Mouse (Mus musculus): ENCODE results near the gene Dad1. TPM values are rescaled to one million over a fixed set of nuclear protein-coding genes. Genes with fewer than 3 reads are reported as not detected.
"Not testable (repeated sequence)": the region's sequence is repeated elsewhere in the genome, so short reads cannot be mapped to it uniquely, and the experiment has no call there.

The Dad1 gene
- polyA plus RNA-seq, 1 experiment from 2014 or later: 442 TPM

DNA sequence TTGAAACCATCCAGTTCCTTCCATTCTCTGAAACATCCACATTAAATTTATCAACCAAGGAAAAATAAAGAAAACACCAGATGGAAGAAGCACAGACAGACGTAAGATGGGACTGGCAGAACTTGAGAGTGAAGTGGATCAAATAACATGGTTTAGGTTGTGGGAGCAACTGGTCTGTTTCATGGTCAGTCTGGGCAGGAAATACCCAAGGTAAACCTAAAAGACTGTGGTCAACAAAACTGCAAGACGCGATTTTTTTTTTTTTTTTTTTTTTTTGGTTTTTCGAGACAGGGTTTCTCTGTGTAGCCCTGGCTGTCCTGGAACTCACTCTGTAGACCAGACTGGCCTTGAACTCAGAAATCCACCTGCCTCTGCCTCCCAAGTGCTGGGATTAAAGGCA lies 24.1 kb downstream of the Dad1 start:
- not testable (repeated sequence) for H3K9me3 ChIP-seq (ENCODE audit: control insufficient read depth, low read length); H3K9ac ChIP-seq (ENCODE audit: low read length); ATAC-seq (ENCODE audit: insufficient number of reproducible peaks, insufficient read depth, low FRiP score, low read depth); H3K4me2 ChIP-seq (ENCODE audit: low read length); H3K27ac ChIP-seq (replicated peaks in 1 of 2; ENCODE audit: control insufficient read depth in 1 of 2, insufficient read depth in 1 of 2, low read depth in 2 of 2, low read length in 2 of 2); H3K4me3 ChIP-seq (ENCODE audit: control insufficient read depth in 1 of 2, insufficient read depth in 1 of 2, low read depth in 1 of 2, low read length in 2 of 2); H3K36me3 ChIP-seq (ENCODE audit: control insufficient read depth, insufficient read depth, low read length); H3K27me3 ChIP-seq (ENCODE audit: control insufficient read depth, insufficient read depth, low read length)
- 78% methylated on average over 3 of the region's 4 CpGs for WGBS
- H3K4me1 ChIP-seq (ENCODE audit: control insufficient read depth in 2 of 2, insufficient read depth in 2 of 2, low read length in 2 of 2): peaks cover 46 to 57% of the 10 kb centered on the region in 2 experiments

- Histone ChIP-seq H3K9me3 (ENCODE audit: control insufficient read depth, low read length) (no peaks in the 10 kb centered on the region), H3K4me3 (ENCODE audit: control insufficient read depth in 1 of 2, insufficient read depth in 1 of 2, low read depth in 1 of 2, low read length in 2 of 2) (peak overlapping the region; percentile 19 to 37), H3K27me3 (ENCODE audit: control insufficient read depth, insufficient read depth, low read length) (no peaks in the 10 kb centered on the region), H3K9ac (ENCODE audit: low read length) (peak overlapping the region; percentile 62), H3K36me3 (ENCODE audit: control insufficient read depth, insufficient read depth, low read length) (no peaks in the 10 kb centered on the region), H3K4me1 (ENCODE audit: control insufficient read depth in 2 of 2, insufficient read depth in 2 of 2, low read length in 2 of 2) (peaks cover 47 to 56% of the 10 kb centered on the region in 2 experiments), H3K27ac (replicated peaks in 1 of 2; ENCODE audit: control insufficient read depth in 1 of 2, insufficient read depth in 1 of 2, low read depth in 2 of 2, low read length in 2 of 2) (no peak overlapping the region), H3K4me2 (ENCODE audit: low read length) (peak overlapping the region; percentile 69)
- 20% methylated on average over 25 of the region's 25 CpGs for WGBS
- no peak for ATAC-seq (ENCODE audit: insufficient number of reproducible peaks, insufficient read depth, low FRiP score, low read depth)
Measured at GRCm38 (mm10) chr14:54228933-54229713, 24.8 kb downstream of the Dad1 start.

- no peaks in the 10 kb centered on the region for H3K9me3 ChIP-seq (ENCODE audit: control insufficient read depth, low read length)
- ATAC-seq (ENCODE audit: insufficient number of reproducible peaks, insufficient read depth, low FRiP score, low read depth): no peak
- peaks cover 41 to 50% of the 10 kb centered on the region in 2 experiments for H3K4me1 ChIP-seq (ENCODE audit: control insufficient read depth in 2 of 2, insufficient read depth in 2 of 2, low read length in 2 of 2)
- H3K9ac ChIP-seq (ENCODE audit: low read length): peak overlapping the region; percentile 62
- H3K4me3 ChIP-seq (ENCODE audit: control insufficient read depth in 1 of 2, insufficient read depth in 1 of 2, low read depth in 1 of 2, low read length in 2 of 2): peak overlapping the region in 1 of 2 experiments; percentile 37; a peak in 2 of 4 replicates
- peak overlapping the region; percentile 69 for H3K4me2 ChIP-seq (ENCODE audit: low read length)
- no peaks in the 10 kb centered on the region for H3K27me3 ChIP-seq (ENCODE audit: control insufficient read depth, insufficient read depth, low read length)
- no peaks in the 10 kb centered on the region for H3K36me3 ChIP-seq (ENCODE audit: control insufficient read depth, insufficient read depth, low read length)
- 22% methylated on average over 7 of the region's 7 CpGs for WGBS
- 0 out of 4 replicates have a peak overlapping the region, but pooled peaks of 1 of the 2 experiments have one; percentile 27 for H3K27ac ChIP-seq (replicated peaks in 1 of 2; ENCODE audit: control insufficient read depth in 1 of 2, insufficient read depth in 1 of 2, low read depth in 2 of 2, low read length in 2 of 2)
Measured at GRCm38 (mm10) chr14:54228501-54228900, 25.4 kb downstream of the Dad1 start.

DNA sequence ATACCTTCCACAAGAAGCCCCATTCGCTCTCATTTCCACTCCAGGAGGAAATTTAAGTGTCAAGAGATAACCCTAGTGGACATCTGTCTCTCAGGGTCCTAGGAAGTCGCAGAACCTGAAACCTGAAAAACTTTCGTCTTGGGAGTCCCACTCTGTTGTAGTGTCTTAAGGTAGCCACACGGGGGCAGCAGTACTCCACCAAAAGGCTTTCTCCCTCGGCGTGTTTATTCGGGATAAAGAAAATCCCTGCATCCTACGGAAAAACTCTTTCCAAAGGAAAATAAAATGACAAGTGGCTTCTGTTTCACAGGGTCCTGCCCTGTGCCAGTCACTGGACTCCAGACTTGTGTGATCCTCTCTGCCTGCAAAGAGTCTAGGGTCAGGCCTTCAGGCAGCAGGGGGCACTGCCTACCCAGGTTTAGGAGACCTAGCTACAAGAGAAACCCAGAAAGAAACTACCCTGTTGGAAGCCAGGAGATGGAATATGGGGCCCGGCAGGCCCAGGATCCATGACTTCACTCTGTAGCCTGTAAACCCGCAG lies 25.9 kb downstream of the Dad1 start:
- 1% methylated on average over 10 of the region's 10 CpGs for WGBS
- peak overlapping the region; percentile 37 to 47 for H3K4me3 ChIP-seq (ENCODE audit: control insufficient read depth in 1 of 2, insufficient read depth in 1 of 2, low read depth in 1 of 2, low read length in 2 of 2)
- H3K27me3 ChIP-seq (ENCODE audit: control insufficient read depth, insufficient read depth, low read length): no peaks in the 10 kb centered on the region
- peaks cover 37 to 45% of the 10 kb centered on the region in 2 experiments for H3K4me1 ChIP-seq (ENCODE audit: control insufficient read depth in 2 of 2, insufficient read depth in 2 of 2, low read length in 2 of 2)
- peak overlapping the region; percentile 62 for H3K9ac ChIP-seq (ENCODE audit: low read length)
- no peaks in the 10 kb centered on the region for H3K36me3 ChIP-seq (ENCODE audit: control insufficient read depth, insufficient read depth, low read length)
- no peaks in the 10 kb centered on the region for H3K9me3 ChIP-seq (ENCODE audit: control insufficient read depth, low read length)
- H3K27ac ChIP-seq (replicated peaks in 1 of 2; ENCODE audit: control insufficient read depth in 1 of 2, insufficient read depth in 1 of 2, low read depth in 2 of 2, low read length in 2 of 2): peak overlapping the region; percentile 27 to 51; a peak in 2 of 4 replicates
- peak; percentile 52; the same call in 1 of the 2 replicates for ATAC-seq (ENCODE audit: insufficient number of reproducible peaks, insufficient read depth, low FRiP score, low read depth)
- peak overlapping the region; percentile 69 for H3K4me2 ChIP-seq (ENCODE audit: low read length)

GRCm38 (mm10) chr14:54226911-54227811 lies 26.7 kb downstream of the Dad1 start:
- H3K4me3 ChIP-seq (ENCODE audit: control insufficient read depth in 1 of 2, insufficient read depth in 1 of 2, low read depth in 1 of 2, low read length in 2 of 2): peak overlapping the region in 1 of 2 experiments; percentile 37; a peak in 1 of 4 replicates
- H3K4me2 ChIP-seq (ENCODE audit: low read length): peak overlapping the region; percentile 69
- no peaks in the 10 kb centered on the region for H3K36me3 ChIP-seq (ENCODE audit: control insufficient read depth, insufficient read depth, low read length)
- H3K9me3 ChIP-seq (ENCODE audit: control insufficient read depth, low read length): no peaks in the 10 kb centered on the region
- peaks cover 34 to 39% of the 10 kb centered on the region in 2 experiments for H3K4me1 ChIP-seq (ENCODE audit: control insufficient read depth in 2 of 2, insufficient read depth in 2 of 2, low read length in 2 of 2)
- H3K9ac ChIP-seq (ENCODE audit: low read length): peak overlapping the region; percentile 62
- H3K27ac ChIP-seq (replicated peaks in 1 of 2; ENCODE audit: control insufficient read depth in 1 of 2, insufficient read depth in 1 of 2, low read depth in 2 of 2, low read length in 2 of 2): peak overlapping the region; percentile 31 to 46
- peak; percentile 14 for ATAC-seq (ENCODE audit: insufficient number of reproducible peaks, insufficient read depth, low FRiP score, low read depth)
- WGBS: 23% methylated on average over 16 of the region's 16 CpGs
- H3K27me3 ChIP-seq (ENCODE audit: control insufficient read depth, insufficient read depth, low read length): no peaks in the 10 kb centered on the region

GRCm38 (mm10) chr14:54225725-54226124 lies 28.2 kb downstream of the Dad1 start:
- Histone ChIP-seq H3K9me3 (ENCODE audit: control insufficient read depth, low read length) (no peaks in the 10 kb centered on the region), H3K4me3 (ENCODE audit: control insufficient read depth in 1 of 2, insufficient read depth in 1 of 2, low read depth in 1 of 2, low read length in 2 of 2) (no peak overlapping the region), H3K9ac (ENCODE audit: low read length) (no peak overlapping the region), H3K27ac (replicated peaks in 1 of 2; ENCODE audit: control insufficient read depth in 1 of 2, insufficient read depth in 1 of 2, low read depth in 2 of 2, low read length in 2 of 2) (no peak overlapping the region), H3K36me3 (ENCODE audit: control insufficient read depth, insufficient read depth, low read length) (no peaks in the 10 kb centered on the region), H3K4me1 (ENCODE audit: control insufficient read depth in 2 of 2, insufficient read depth in 2 of 2, low read length in 2 of 2) (peaks cover 27 to 34% of the 10 kb centered on the region in 2 experiments), H3K27me3 (ENCODE audit: control insufficient read depth, insufficient read depth, low read length) (no peaks in the 10 kb centered on the region), H3K4me2 (ENCODE audit: low read length) (no peak overlapping the region)
- no peak for ATAC-seq (ENCODE audit: insufficient number of reproducible peaks, insufficient read depth, low FRiP score, low read depth)
- 80% methylated on average over 11 of the region's 11 CpGs for WGBS

Measured in heart, embryonic 14.5 days (tissue).